Mouse (Mus musculus) right cerebral cortex, postnatal 36 days (tissue): ENCODE data around the gene Wdsub1.

Source experiments
- DNase-seq, 2 experiments: peaks; one replicate each; pipeline ENCODE4 v3.0.0; 2022; ENCODE audit warnings: low spot score in 2 of 2, mixed read lengths in 1 of 2

Gene Wdsub1

GRCm38 (mm10) chr2:59841189-59841939 lies 41.0 kb downstream of the Wdsub1 start:
- DNase-seq, result no peak

GRCm38 (mm10) chr2:59840191-59840590 lies 42.2 kb downstream of the Wdsub1 start:
- DNase-seq, result no peak

- DNase-seq, result no peak
These were observed 42.6 kb downstream of the Wdsub1 start for GRCm38 (mm10) chr2:59839755-59840154.

- no peak for DNase-seq
These were observed 43.6 kb downstream of the Wdsub1 start for GRCm38 (mm10) chr2:59838825-59839224.

GRCm38 (mm10) chr2:59831831-59832230 lies 50.6 kb downstream of the Wdsub1 start:
- no peak for DNase-seq

GRCm38 (mm10) chr2:59830940-59831339 lies 51.5 kb downstream of the Wdsub1 start:
- no peak for DNase-seq

- no peak for DNase-seq
These were observed 52.2 kb downstream of the Wdsub1 start for GRCm38 (mm10) chr2:59830151-59830550.

- DNase-seq, result no peak
These were observed 52.7 kb downstream of the Wdsub1 start for GRCm38 (mm10) chr2:59829718-59830117.

GRCm38 (mm10) chr2:59828777-59829508 lies 53.4 kb downstream of the Wdsub1 start:
- no peak for DNase-seq

GRCm38 (mm10) chr2:59828103-59828655 lies 54.2 kb downstream of the Wdsub1 start:
- DNase-seq, result no peak

GRCm38 (mm10) chr2:59825380-59825779 lies 57.0 kb downstream of the Wdsub1 start:
- DNase-seq, result no peak

GRCm38 (mm10) chr2:59824289-59824688 lies 58.1 kb downstream of the Wdsub1 start:
- DNase-seq, result no peak

GRCm38 (mm10) chr2:59821044-59821443 lies 61.3 kb downstream of the Wdsub1 start:
- DNase-seq, result no peak

GRCm38 (mm10) chr2:59820088-59820487 lies 62.3 kb downstream of the Wdsub1 start:
- DNase-seq, result no peak

GRCm38 (mm10) chr2:59819415-59819814 lies 63.0 kb downstream of the Wdsub1 start:
- DNase-seq, result no peak

- no peak for DNase-seq
These were observed 63.7 kb downstream of the Wdsub1 start for GRCm38 (mm10) chr2:59818663-59819062.

GRCm38 (mm10) chr2:59814997-59815396 lies 67.4 kb downstream of the Wdsub1 start:
- DNase-seq, result no peak

GRCm38 (mm10) chr2:59813457-59813856 lies 68.9 kb downstream of the Wdsub1 start:
- DNase-seq, result no peak

- no peak for DNase-seq
These were observed 69.8 kb downstream of the Wdsub1 start for GRCm38 (mm10) chr2:59812641-59813040.

GRCm38 (mm10) chr2:59811247-59811646 lies 71.1 kb downstream of the Wdsub1 start:
- DNase-seq, result no peak

- DNase-seq, result no peak
These were observed 72.4 kb downstream of the Wdsub1 start for GRCm38 (mm10) chr2:59810039-59810438.

GRCm38 (mm10) chr2:59808608-59809007 lies 73.8 kb downstream of the Wdsub1 start:
- DNase-seq, result no peak

- DNase-seq, result no peak
These were observed 76.4 kb downstream of the Wdsub1 start for GRCm38 (mm10) chr2:59806038-59806437.
